Comparison of ENCODE assay signal across 1 mouse cellular context in the genomic region with DNA sequence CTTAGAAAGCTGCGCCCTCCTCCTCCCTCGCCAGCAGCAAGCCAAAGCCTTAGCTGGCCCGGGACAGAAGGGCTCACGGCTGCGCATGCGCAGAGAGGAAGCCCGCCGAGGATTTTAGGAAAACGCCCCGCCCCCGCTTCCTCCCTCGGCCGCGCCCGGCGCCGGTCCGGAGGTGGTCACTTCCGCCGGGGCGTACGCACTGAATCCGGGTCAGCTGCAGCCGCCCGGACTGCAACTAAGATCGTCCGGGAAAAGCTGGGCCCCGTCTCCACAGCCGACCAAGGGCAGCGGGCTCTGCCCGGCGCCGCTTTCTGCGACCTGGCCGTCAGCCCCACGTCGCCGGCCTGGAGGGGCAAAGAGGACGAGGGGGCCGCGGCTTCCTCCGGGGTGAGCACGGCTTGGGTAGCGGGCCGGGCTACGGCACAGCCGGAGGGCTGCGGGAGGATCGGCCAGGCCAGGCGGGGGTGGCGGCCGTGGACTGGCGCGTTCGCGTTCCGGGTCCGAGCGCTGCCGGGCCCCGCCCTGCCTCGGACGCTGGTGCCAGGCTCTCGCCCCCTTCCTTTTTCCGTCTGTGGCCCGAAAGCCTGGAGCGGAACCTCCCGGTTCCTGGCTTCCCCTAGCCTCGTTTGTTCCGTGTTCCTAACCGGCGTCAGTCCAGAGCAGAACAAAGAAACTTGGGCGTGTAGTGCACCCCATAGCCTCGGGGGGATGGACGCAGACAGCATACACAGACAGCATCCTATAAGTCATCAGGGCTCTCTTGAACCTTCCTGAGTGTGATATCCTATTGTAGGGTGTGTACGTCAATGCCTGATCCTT.
A peak's percentile ranks its signal among the peaks of the same experiment; 100 is the strongest.
TF ChIP-seq lines count a peak whose summit lies in the region.

A gene (plus strand): TSS at position 164 of the 819 bp plus-strand sequence.

TF ChIP-seq in MEL, 35 proteins besides CTCF, POLR2A, EP300 and RAD21 (continued from another document):
- no peak for TF ChIP-seq MAZ (IDR thresholded peaks at IDR 0.05; ENCODE audit: low read depth, low read length)
- no peak for TF ChIP-seq USF2 (IDR thresholded peaks at IDR 0.05; ENCODE audit: borderline replicate concordance in 1 of 2, insufficient read depth in 1 of 2, low read depth in 1 of 2, low read length in 2 of 2)
- no peak for TF ChIP-seq MYB (IDR thresholded peaks at IDR 0.05; ENCODE audit: low read depth, low read length)
- peak; percentile 63 for TF ChIP-seq NELFE (IDR thresholded peaks at IDR 0.05; ENCODE audit: low read depth, low read length)
- TF ChIP-seq TBP (IDR thresholded peaks at IDR 0.05; ENCODE audit: low read depth, low read length) = no peak
- TF ChIP-seq ZMIZ1 (IDR thresholded peaks at IDR 0.05; ENCODE audit: low read depth, low read length) = no peak
- TF ChIP-seq HCFC1 (IDR thresholded peaks at IDR 0.05; ENCODE audit: low read depth, low read length) = peak; percentile 85
- no peak for TF ChIP-seq BHLHE40 (IDR thresholded peaks at IDR 0.05; ENCODE audit: borderline replicate concordance, low read depth, low read length)
- TF ChIP-seq ZC3H11A (IDR thresholded peaks at IDR 0.05; ENCODE audit: low read depth, low read length) = no peak
- TF ChIP-seq ELF1 (IDR thresholded peaks at IDR 0.05; ENCODE audit: low read depth, low read length) = peak; percentile 47; the same call in 1 of the 2 replicates
- no peak for TF ChIP-seq ETS1 (IDR thresholded peaks at IDR 0.05; ENCODE audit: low read depth, low read length)
- TF ChIP-seq TCF12 (IDR thresholded peaks at IDR 0.05; ENCODE audit: low read depth, low read length) = no peak
TF ChIP-seq in MEL: peak in this region for 5.
